Mouse (Mus musculus): Measurements from ENCODE around the gene Sap30. TPM values are rescaled to one million over a fixed set of nuclear protein-coding genes. Genes with fewer than 3 reads are reported as not detected.
"Not testable (repeated sequence)": the region's sequence is repeated elsewhere in the genome, so short reads cannot be mapped to it uniquely, and the experiment has no call there.

Sap30 gene
- 10 to 100 TPM; 34.0 to 37.4 TPM for total RNA-seq (2021)

GRCm38 (mm10) chr8:57487441-57488155 is at the start of gene Sap30:
Gene Sap30 (minus strand): TSS chr8:57487860.
- DNase-seq: peak; percentile 99

GRCm38 (mm10) chr8:57536167-57536566 is 48.5 kb upstream of the Sap30 start:
- no peak for DNase-seq

GRCm38 (mm10) chr8:57534495-57534894 is 46.8 kb upstream of the Sap30 start:
- DNase-seq: no peak

- DNase-seq: no peak
These were observed 45.4 kb upstream of the Sap30 start for GRCm38 (mm10) chr8:57533106-57533505.

GRCm38 (mm10) chr8:57532223-57532622 is 44.6 kb upstream of the Sap30 start:
- DNase-seq: no peak

GRCm38 (mm10) chr8:57530666-57531349 is 43.1 kb upstream of the Sap30 start:
- peak; percentile 89 for DNase-seq

GRCm38 (mm10) chr8:57530238-57530637 is 42.6 kb upstream of the Sap30 start:
- no peak for DNase-seq

GRCm38 (mm10) chr8:57528036-57528435 is 40.4 kb upstream of the Sap30 start:
- no peak for DNase-seq

- DNase-seq: no peak
These were observed 32.6 kb upstream of the Sap30 start for GRCm38 (mm10) chr8:57520186-57520786.

- no peak for DNase-seq
These were observed 30.1 kb upstream of the Sap30 start for GRCm38 (mm10) chr8:57517723-57518122.

GRCm38 (mm10) chr8:57516685-57517084 is 29.0 kb upstream of the Sap30 start:
- not testable (repeated sequence) for DNase-seq

- DNase-seq: not testable (repeated sequence)
These were observed 25.6 kb upstream of the Sap30 start for GRCm38 (mm10) chr8:57513178-57513661.

- peak; percentile 51 for DNase-seq
These were observed 24.7 kb upstream of the Sap30 start for GRCm38 (mm10) chr8:57512141-57513056.

- peak; percentile 100 for DNase-seq
These were observed 23.9 kb upstream of the Sap30 start, which contains the start of gene Hmgb2 for GRCm38 (mm10) chr8:57511316-57512118. Gene Hmgb2 (plus strand): TSS chr8:57511907.

GRCm38 (mm10) chr8:57510791-57511315 is 23.2 kb upstream of the Sap30 start:
- DNase-seq: no peak

- no peak for DNase-seq
These were observed 21.0 kb upstream of the Sap30 start for GRCm38 (mm10) chr8:57508657-57509056.

- DNase-seq: no peak
These were observed 19.9 kb upstream of the Sap30 start for GRCm38 (mm10) chr8:57507556-57508063.

GRCm38 (mm10) chr8:57505500-57505899 is 17.8 kb upstream of the Sap30 start:
- DNase-seq: not testable (repeated sequence)

- DNase-seq: peak; percentile 77
These were observed 16.0 kb upstream of the Sap30 start for GRCm38 (mm10) chr8:57503641-57504040.

GRCm38 (mm10) chr8:57498847-57499511 is 11.3 kb upstream of the Sap30 start:
- peak; percentile 71 for DNase-seq
